Mouse (Mus musculus) lung, embryonic 14.5 days (tissue): ENCODE data around the gene Gemin7. TPM values are rescaled to one million over a fixed set of nuclear protein-coding genes. Genes with fewer than 3 reads are reported as not detected.

ENCODE experiments used
- ATAC-seq: fragments of 200-750 bp; cut with Nextera tagmentation; 2 replicates; pipeline ENCODE4 v1.8.0; 2017; ENCODE audit warnings: mild to moderate bottlenecking, moderate TSS enrichment, moderate library complexity; ENCODE audit not compliant: insufficient read depth
- DNase-seq: peaks from one replicate; pipeline ENCODE4 v3.0.0-alpha.2; 2015
- H3K27ac ChIP-seq: fragments of 300-500 bp; sonication (generic); 2 replicates; pipeline ENCODE4 v1.5.1; 2014; ENCODE audit warnings: low read depth, mild to moderate bottlenecking, moderate library complexity
- H3K27me3 ChIP-seq: fragments of 300-500 bp; sonication (generic); 2 replicates; pipeline ENCODE4 v1.6.1; 2014; ENCODE audit warnings: low read length, control low read depth; ENCODE audit not compliant: insufficient read depth
- H3K36me3 ChIP-seq: fragments of 300-500 bp; sonication (generic); 2 replicates; pipeline ENCODE4 v1.6.1; 2014; ENCODE audit warnings: control low read depth; ENCODE audit not compliant: insufficient read depth
- H3K4me1 ChIP-seq: fragments of 300-500 bp; sonication (generic); 2 replicates; pipeline ENCODE4 v1.6.1; 2014; ENCODE audit warnings: antibody characterized with exemption, control low read depth; ENCODE audit not compliant: insufficient read depth
- H3K4me2 ChIP-seq: fragments of 300-500 bp; sonication (generic); 2 replicates; pipeline ENCODE4 v1.6.1; 2014; ENCODE audit warnings: mild to moderate bottlenecking
- H3K4me3 ChIP-seq: fragments of 300-500 bp; sonication (generic); 2 replicates; pipeline ENCODE4 v1.5.1; 2014; ENCODE audit warnings: low read depth, low read length
- H3K9ac ChIP-seq: fragments of 300-500 bp; sonication (generic); 2 replicates; pipeline ENCODE4 v1.6.1; 2014
- H3K9me3 ChIP-seq: fragments of 300-500 bp; sonication (generic); 2 replicates; pipeline ENCODE4 v1.6.1; 2016; ENCODE audit warnings: low read depth, low read length, control low read depth
- CTCF ChIP-seq: IDR thresholded peaks from 2 replicates; pipeline ENCODE4 v1.5.1; 2016; ENCODE audit warnings: antibody characterized with exemption, low read depth
- WGBS: fragments of 180-500 bp; shearing (Covaris S2); extraction: QIAGEN DNeasy Blood & Tissue Kit; methylation state at CpG from one replicate; pipeline ENCODE4 v1.1.7; 2014; 5-methylcytosine and 5-hydroxymethylcytosine counted together
- polyA plus RNA-seq: library from polyadenylated mRNA; unstranded; fragments of >200 nt; fragmentation: Nextera tagmentation; extraction: Ambion mirVana; gene quantifications from 2 replicates; pipeline ENCODE4 v1.2.1, GENCODE M21; 2014

The Gemin7 gene
- polyA plus RNA-seq, 1 experiment from 2014 or later = 183 TPM

DNA sequence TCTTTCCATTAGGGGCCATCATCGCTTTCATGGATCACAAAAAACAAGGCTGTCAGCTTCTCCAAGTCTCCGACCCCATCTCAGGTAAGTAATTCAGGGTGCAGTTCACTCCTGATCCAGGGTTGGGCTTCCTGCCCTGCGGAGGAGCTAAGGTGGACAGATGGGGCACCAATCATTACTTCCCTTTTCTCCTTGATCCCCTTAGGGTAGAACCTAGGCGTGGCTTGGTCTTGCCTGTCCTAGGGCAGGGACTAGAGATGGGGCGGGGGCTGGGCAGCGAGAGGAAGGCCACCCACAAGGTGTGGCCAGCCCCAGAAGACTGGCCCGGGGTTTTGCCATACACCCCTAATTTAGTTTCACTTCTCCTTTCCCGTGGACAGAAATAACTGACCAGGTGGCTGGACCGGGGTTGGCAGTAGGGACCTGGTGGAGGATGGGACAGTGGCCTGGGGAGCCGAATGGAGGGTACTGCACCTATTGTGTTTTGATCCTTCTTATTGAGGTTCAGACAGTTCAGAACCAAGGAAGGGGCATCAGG lies 551 bp upstream of the Gemin7 start:
- Histone ChIP-seq H3K4me3 (peak overlapping the region; percentile 43), H3K36me3 (peaks cover 27% of the 10 kb centered on the region), H3K9ac (no peak overlapping the region), H3K9me3 (no peaks in the 10 kb centered on the region), H3K4me1 (0 out of 2 replicates have a peak, but pooled peaks cover 3% of the 10 kb centered on the region), H3K4me2 (peak overlapping the region; percentile 78), H3K27me3 (peaks cover 32% of the 10 kb centered on the region), H3K27ac (no peak overlapping the region)
- no peak for ATAC-seq
- DNase-seq = no peak
- TF ChIP-seq CTCF = no peak
- WGBS = 13% methylated on average over 10 of the region's 10 CpGs

DNA sequence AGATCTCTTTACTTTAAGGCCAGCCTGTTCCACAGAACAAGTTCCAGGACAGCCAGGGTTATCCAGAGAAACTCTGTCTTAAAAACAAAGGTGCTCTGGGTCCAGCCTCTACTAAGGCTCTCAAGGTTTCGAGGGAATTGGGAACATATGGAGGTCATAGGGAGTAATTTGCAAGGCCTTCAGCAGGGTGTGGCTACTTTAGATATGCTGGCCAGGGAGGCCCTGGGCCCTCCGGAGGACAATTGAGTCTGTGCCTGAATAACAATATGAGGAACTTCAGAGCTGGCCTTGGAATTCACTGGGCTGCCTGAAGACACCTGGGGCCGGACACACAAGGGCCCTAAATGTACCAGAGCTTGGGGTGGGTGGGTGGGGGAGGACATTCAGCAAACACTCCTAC lies 1.8 kb downstream of the Gemin7 start:
- WGBS = 61% methylated on average over 3 of the region's 3 CpGs
- Histone ChIP-seq H3K9me3 (no peaks in the 10 kb centered on the region), H3K4me1 (0 out of 2 replicates have a peak, but pooled peaks cover 7% of the 10 kb centered on the region), H3K27me3 (peaks cover 32% of the 10 kb centered on the region), H3K27ac (no peak overlapping the region), H3K9ac (no peak overlapping the region), H3K36me3 (peaks cover 9% of the 10 kb centered on the region), H3K4me2 (no peak overlapping the region), H3K4me3 (no peak overlapping the region)
- ATAC-seq (no peak), DNase-seq (no peak)
- TF ChIP-seq CTCF = no peak

DNA sequence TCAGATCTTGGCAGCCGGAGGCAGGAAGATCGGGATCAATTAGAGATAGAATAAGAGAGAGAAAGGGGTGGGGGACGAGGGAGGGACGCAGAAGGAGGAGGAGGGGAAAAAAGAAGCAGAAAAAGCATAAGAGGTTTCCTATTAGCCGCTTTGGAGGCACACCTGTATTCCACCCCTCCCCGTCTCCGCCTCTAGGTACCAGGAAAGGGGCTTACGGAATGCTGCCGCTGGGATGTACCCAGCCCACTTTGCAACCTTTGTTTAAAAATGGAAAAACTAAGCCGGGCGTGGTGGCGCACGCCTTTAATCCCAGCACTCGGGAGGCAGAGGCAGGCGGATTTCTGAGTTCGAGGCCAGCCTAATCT lies 3.6 kb downstream of the Gemin7 start:
- H3K4me2 ChIP-seq = peak overlapping the region; percentile 95
- no peaks in the 10 kb centered on the region for H3K9me3 ChIP-seq
- peak overlapping the region; percentile 79 for H3K4me3 ChIP-seq
- peaks cover 30% of the 10 kb centered on the region for H3K27me3 ChIP-seq
- H3K36me3 ChIP-seq = peaks cover 21% of the 10 kb centered on the region
- H3K27ac ChIP-seq = no peak overlapping the region
- no peak for TF ChIP-seq CTCF
- WGBS = 19% methylated on average over 16 of the region's 16 CpGs
- H3K4me1 ChIP-seq = 0 out of 2 replicates have a peak, but pooled peaks cover 7% of the 10 kb centered on the region
- DNase-seq (no peak), ATAC-seq (peak; percentile 16)
- peak overlapping the region; percentile 83 for H3K9ac ChIP-seq

DNA sequence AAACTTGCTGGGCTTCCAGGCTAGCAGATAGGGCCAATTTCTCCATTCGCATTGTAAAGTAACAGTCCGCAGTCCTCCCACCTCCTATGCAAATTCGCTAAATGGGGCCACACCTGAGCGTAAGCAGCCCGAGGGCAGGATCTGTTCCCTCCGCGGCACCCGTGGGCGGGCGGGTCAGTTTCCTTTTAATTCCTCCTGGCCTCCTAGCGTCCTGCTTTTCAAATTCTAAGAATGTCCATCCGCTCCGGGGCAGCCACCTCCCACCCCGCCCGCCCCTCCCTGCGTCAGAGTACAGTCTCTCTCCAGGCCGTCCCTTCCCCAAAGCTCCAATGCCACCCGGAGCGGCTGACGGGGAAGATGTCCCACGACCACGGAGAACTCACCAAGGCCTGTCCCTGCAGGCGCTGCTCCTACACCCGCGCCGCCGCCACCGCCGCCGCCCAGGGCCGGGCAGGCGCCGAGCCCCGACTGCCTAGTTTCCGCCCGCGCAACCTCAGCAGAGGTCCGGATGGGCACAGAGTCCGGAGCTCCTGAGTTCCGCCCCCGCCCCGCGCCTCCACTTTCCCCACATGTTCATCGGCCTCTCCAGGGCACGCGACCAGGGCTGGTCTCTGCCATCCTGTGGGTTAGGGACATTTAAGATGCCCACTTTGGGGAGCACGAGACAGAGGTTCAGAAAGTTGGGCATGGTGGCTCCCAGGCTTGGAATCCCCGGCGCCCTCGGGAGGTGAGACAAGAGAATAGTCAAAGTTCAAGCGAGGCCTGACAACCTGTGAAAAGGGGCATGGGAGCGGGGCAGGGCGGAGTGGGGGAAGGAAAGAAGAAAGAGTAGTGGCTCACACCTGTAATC lies 4.2 kb downstream of the Gemin7 start:
- H3K36me3 ChIP-seq = peaks cover 27% of the 10 kb centered on the region
- H3K4me1 ChIP-seq = 0 out of 2 replicates have a peak, but pooled peaks cover 7% of the 10 kb centered on the region
- peak; percentile 89 for DNase-seq
- peak overlapping the region; percentile 83 for H3K9ac ChIP-seq
- H3K4me3 ChIP-seq = peak overlapping the region; percentile 79
- H3K4me2 ChIP-seq = peak overlapping the region; percentile 95
- no peaks in the 10 kb centered on the region for H3K9me3 ChIP-seq
- peak; percentile 92 for ATAC-seq
- peaks cover 23% of the 10 kb centered on the region for H3K27me3 ChIP-seq
- under 1% methylated on average over 47 of the region's 53 CpGs for WGBS
- TF ChIP-seq CTCF = 0 out of 2 replicates have a peak, but pooled peaks have one; percentile 4
- H3K27ac ChIP-seq = peak overlapping the region; percentile 85

DNA sequence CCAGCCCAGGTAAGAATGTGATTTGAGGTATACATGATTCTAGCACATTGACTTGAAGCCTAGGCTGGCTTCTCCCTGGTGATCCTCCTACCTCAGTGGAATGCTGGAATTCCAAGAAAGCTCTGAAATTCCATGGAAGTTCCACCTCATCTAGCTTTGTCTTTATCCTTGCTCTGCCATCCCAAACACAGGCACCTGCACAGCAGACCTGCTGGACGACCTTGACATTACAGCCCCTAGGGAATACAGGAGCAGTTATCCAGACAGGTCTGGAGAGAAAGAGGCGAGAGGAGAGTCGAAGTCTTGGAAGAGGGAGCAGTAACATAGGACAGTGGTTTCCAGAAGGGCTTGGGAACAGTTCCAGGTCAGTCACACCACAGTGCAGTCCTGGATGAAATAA lies 7.7 kb downstream of the Gemin7 start:
- TF ChIP-seq CTCF = no peak
- no peak overlapping the region for H3K27ac ChIP-seq
- no peak overlapping the region for H3K4me3 ChIP-seq
- H3K4me2 ChIP-seq = no peak overlapping the region
- no peaks in the 10 kb centered on the region for H3K27me3 ChIP-seq
- H3K36me3 ChIP-seq = peaks cover 45% of the 10 kb centered on the region
- ATAC-seq (no peak), DNase-seq (no peak)
- H3K9me3 ChIP-seq = no peaks in the 10 kb centered on the region
- 83% methylated on average over 3 of the region's 3 CpGs for WGBS
- H3K9ac ChIP-seq = no peak overlapping the region
- H3K4me1 ChIP-seq = 0 out of 2 replicates have a peak, but pooled peaks cover 4% of the 10 kb centered on the region

DNA sequence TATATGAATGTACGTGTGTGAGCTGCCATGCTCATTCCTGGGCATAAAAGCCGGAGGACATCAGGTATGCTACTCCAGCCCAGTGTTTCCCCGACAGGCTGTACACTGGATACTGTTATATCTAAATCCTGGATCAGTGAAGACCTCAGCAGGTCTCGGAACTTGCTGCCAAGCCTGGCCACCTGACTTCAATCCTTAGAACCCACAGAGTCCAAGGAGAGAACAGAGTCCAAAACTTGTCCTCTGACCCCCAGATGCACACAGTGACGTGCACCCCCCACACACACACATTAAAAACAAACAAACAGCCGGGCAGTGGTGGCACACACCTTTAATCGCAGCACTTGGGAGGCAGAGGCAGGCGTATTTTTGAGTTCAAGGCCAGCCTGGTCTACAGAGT lies 10.0 kb downstream of the Gemin7 start:
- peaks cover 50% of the 10 kb centered on the region for H3K36me3 ChIP-seq
- WGBS = 90% methylated on average over 8 of the region's 8 CpGs
- no peak for ATAC-seq

DNA sequence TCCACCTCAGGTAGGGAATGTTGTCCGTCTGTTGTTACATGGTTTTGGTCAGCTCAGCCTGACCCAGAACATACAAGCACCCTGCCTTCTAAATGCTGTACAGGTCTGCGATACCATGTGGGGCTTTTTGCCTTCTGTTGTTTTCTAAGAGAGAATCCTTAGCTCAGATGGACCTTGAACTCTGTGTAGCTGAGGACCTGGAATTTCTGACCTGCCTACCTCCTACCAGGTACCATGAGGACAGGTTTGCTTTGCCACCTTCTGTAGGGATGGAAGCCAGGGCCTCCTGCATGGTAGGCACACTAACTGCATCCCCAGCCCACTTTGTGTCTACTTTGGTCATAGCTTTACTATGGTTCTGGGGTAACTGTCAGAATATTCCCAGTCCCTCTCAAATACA lies 11.6 kb downstream of the Gemin7 start:
- Histone ChIP-seq H3K36me3 (peaks cover 50% of the 10 kb centered on the region), H3K4me1 (no peaks in the 10 kb centered on the region), H3K27ac (no peak overlapping the region), H3K9ac (no peak overlapping the region), H3K27me3 (no peaks in the 10 kb centered on the region), H3K4me2 (no peak overlapping the region), H3K9me3 (no peaks in the 10 kb centered on the region; the same call in 1 of the 2 replicates), H3K4me3 (no peak overlapping the region)
- ATAC-seq (no peak), DNase-seq (no peak)
- no peak for TF ChIP-seq CTCF
- WGBS = 95% methylated on average over 2 of the region's 2 CpGs

More for the DNA sequence above, 10.0 kb downstream of the Gemin7 start:
- no peak for TF ChIP-seq CTCF
- Histone ChIP-seq H3K27me3 (no peaks in the 10 kb centered on the region), H3K4me2 (no peak overlapping the region), H3K9ac (no peak overlapping the region), H3K27ac (no peak overlapping the region), H3K9me3 (no peaks in the 10 kb centered on the region; the same call in 1 of the 2 replicates), H3K4me1 (0 out of 2 replicates have a peak, but pooled peaks cover 4% of the 10 kb centered on the region), H3K4me3 (no peak overlapping the region)
- DNase-seq = no peak
